Mouse (Mus musculus) embryonic facial prominence, embryonic 14.5 days (tissue): ENCODE measurements around the gene Ear2. TPM values are rescaled to one million over a fixed set of nuclear protein-coding genes. Genes with fewer than 3 reads are reported as not detected.
"Not testable (repeated sequence)": the region's sequence is repeated elsewhere in the genome, so short reads cannot be mapped to it uniquely, and the experiment has no call there.

ENCODE experiments used
- ATAC-seq: fragments of 200-750 bp; cut with Nextera tagmentation; 2 replicates; pipeline ENCODE4 v1.8.0; 2017; ENCODE audit warnings: low read depth, moderate number of reproducible peaks, moderate TSS enrichment
- DNase-seq: peaks from one replicate; pipeline ENCODE4 v3.0.0-alpha.2; 2015; ENCODE audit warnings: low spot score
- H3K27ac ChIP-seq: fragments of 300-500 bp; sonication (generic); replicated peaks from 2 replicates; pipeline ENCODE4 v1.5.1; 2014; ENCODE audit warnings: low read depth, mild to moderate bottlenecking, low read length, moderate library complexity
- H3K27me3 ChIP-seq: fragments of 300-500 bp; sonication (generic); replicated peaks from 2 replicates; pipeline ENCODE4 v1.6.1; 2014; ENCODE audit warnings: low read length; ENCODE audit not compliant: control insufficient read depth, insufficient read depth
- H3K36me3 ChIP-seq: fragments of 300-500 bp; sonication (generic); 2 replicates; pipeline ENCODE4 v1.6.1; 2014; ENCODE audit warnings: low read length, mixed read lengths; ENCODE audit not compliant: control insufficient read depth, insufficient read depth
- H3K4me1 ChIP-seq: fragments of 300-500 bp; sonication (generic); 2 replicates; pipeline ENCODE4 v1.6.1; 2014; ENCODE audit warnings: antibody characterized with exemption, low read length; ENCODE audit not compliant: control insufficient read depth, insufficient read depth
- H3K4me2 ChIP-seq: fragments of 300-500 bp; sonication (generic); 2 replicates; pipeline ENCODE4 v1.6.1; 2014; ENCODE audit warnings: low read depth, mild to moderate bottlenecking, low read length, moderate library complexity, mixed read lengths
- H3K4me3 ChIP-seq: fragments of 300-500 bp; sonication (generic); 2 replicates; pipeline ENCODE4 v1.5.1; 2014; ENCODE audit warnings: low read depth, mild to moderate bottlenecking, low read length
- H3K9ac ChIP-seq: fragments of 300-500 bp; sonication (generic); 2 replicates; pipeline ENCODE4 v1.6.1; 2014; ENCODE audit warnings: low read depth, mild to moderate bottlenecking, low read length, moderate library complexity, mixed read lengths
- H3K9me3 ChIP-seq: fragments of 300-500 bp; sonication (generic); 2 replicates; pipeline ENCODE4 v1.6.1; 2016; ENCODE audit warnings: low read length; ENCODE audit not compliant: control insufficient read depth
- WGBS: fragments of 180-500 bp; shearing (Covaris S2); extraction: QIAGEN DNeasy Blood & Tissue Kit; methylation state at CpG from one replicate; pipeline ENCODE4 v1.1.7; 2014; 5-methylcytosine and 5-hydroxymethylcytosine counted together
- polyA plus RNA-seq: library from polyadenylated mRNA; unstranded; fragments of >200 nt; fragmentation: Nextera tagmentation; extraction: Ambion mirVana; gene quantifications from 2 replicates; pipeline ENCODE4 v1.2.1, GENCODE M21; 2014

The Ear2 gene
- polyA plus RNA-seq, 1 experiment from 2014 or later: not detected

DNA sequence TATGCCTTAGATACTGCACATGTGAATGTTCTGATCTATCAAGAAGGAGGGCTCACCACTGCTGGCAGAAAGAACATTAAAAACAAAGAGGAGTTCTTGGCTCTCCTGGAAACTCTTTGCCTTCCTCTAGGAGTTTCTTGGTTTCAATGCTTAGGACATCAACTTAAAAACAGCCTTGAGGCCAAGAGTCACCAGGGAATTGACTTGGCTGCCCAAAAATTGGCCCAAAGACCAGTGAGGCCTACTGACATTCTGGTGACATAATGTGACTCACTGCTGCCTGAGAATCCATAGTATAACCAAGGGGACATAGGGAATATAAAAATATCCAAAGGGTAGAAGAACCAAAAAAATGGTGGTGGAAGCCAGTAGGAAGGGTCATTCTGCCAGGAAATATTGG lies 8.5 kb downstream of the Ear2 start:
- Histone ChIP-seq H3K4me2 (no peak overlapping the region), H3K36me3 (no peaks in the 10 kb centered on the region), H3K27ac (no peak overlapping the region), H3K4me3 (no peak overlapping the region), H3K9me3 (no peaks in the 10 kb centered on the region), H3K4me1 (no peaks in the 10 kb centered on the region), H3K27me3 (no peaks in the 10 kb centered on the region), H3K9ac (no peak overlapping the region)
- DNase-seq (no peak), ATAC-seq (no peak)

- WGBS: 94% methylated on average over 3 of the region's 4 CpGs
- not testable (repeated sequence) for H3K9ac ChIP-seq, H3K9me3 ChIP-seq, H3K27me3 ChIP-seq, ATAC-seq, H3K27ac ChIP-seq, H3K36me3 ChIP-seq, DNase-seq, H3K4me3 ChIP-seq, H3K4me2 ChIP-seq, H3K4me1 ChIP-seq
These were observed 21.1 kb downstream of the Ear2 start, which contains the start of gene Gm3327 for GRCm38 (mm10) chr14:44123551-44123950. TSS of gene Gm3327 (plus strand) at chr14:44123851.

Other genes starting within 250 kb of the Ear2 start
- gene Ear1, start 227.1 kb upstream of the Ear2 start, polyA plus RNA-seq: not detected in 2 replicates
- not detected in 2 replicates for gene Ear10, start 179.1 kb upstream of the Ear2 start, polyA plus RNA-seq
- 5.2 and 5.7 TPM in 2 replicates for gene Gm8113, start 177.3 kb upstream of the Ear2 start, polyA plus RNA-seq
- gene Ang5, start 145.6 kb upstream of the Ear2 start, polyA plus RNA-seq: not detected in 2 replicates
- not detected in 2 replicates for gene Ang6, start 100.4 kb upstream of the Ear2 start, polyA plus RNA-seq
- not detected in 2 replicates for gene Gm3327, start 21.2 kb downstream of the Ear2 start, polyA plus RNA-seq
- not detected in 2 replicates for gene Gm8212, start 95.0 kb downstream of the Ear2 start, polyA plus RNA-seq
- gene 4930503E14Rik, start 110.6 kb downstream of the Ear2 start, polyA plus RNA-seq: not detected in 2 replicates
- not detected in 2 replicates for gene Gm8220, start 182.9 kb downstream of the Ear2 start, polyA plus RNA-seq
- not detected in 2 replicates for gene Gm5930, start 235.9 kb downstream of the Ear2 start, polyA plus RNA-seq